Mouse (Mus musculus): ENCODE measurements around the gene Rpusd3. TPM values are rescaled to one million over a fixed set of nuclear protein-coding genes. Genes with fewer than 3 reads are reported as not detected.

Gene Rpusd3
- polyA plus RNA-seq, 1 experiment from 2014 or later: 24.3 TPM

GRCm38 (mm10) chr6:113377496-113378385, 41.4 kb downstream of the Rpusd3 start, which contains the start of the genes Tada3 and Arpc4:
Tada3 (minus strand) TSS chr6:113377883.
Arpc4 (plus strand) TSS chr6:113378115.
- Histone ChIP-seq H3K27me3 (replicated peaks) (no peaks in the 10 kb centered on the region), H3K36me3 (peaks cover 41% of the 10 kb centered on the region), H3K9ac (peak within 1 kb of the TSS; percentile 93), H3K4me3 (replicated peaks) (peak within 1 kb of the TSS; percentile 99), H3K27ac (peak within 1 kb of the TSS; percentile 96), H3K4me1 (replicated peaks) (peaks cover 14% of the 10 kb centered on the region), H3K9me3 (no peaks in the 10 kb centered on the region), H3K4me2 (replicated peaks) (peak within 1 kb of the TSS; percentile 71)
- under 1% methylated on average over 61 of the region's 61 CpGs for WGBS
- ATAC-seq: peak; percentile 96

- Histone ChIP-seq H3K27me3 (replicated peaks) (no peaks in the 10 kb centered on the region), H3K4me3 (replicated peaks) (peak overlapping the region; percentile 99), H3K9ac (peak overlapping the region; percentile 93), H3K36me3 (peaks cover 45% of the 10 kb centered on the region), H3K4me2 (replicated peaks) (peak overlapping the region; percentile 71), H3K4me1 (replicated peaks) (peaks cover 14% of the 10 kb centered on the region), H3K27ac (peak overlapping the region; percentile 96), H3K9me3 (no peaks in the 10 kb centered on the region)
- ATAC-seq: no peak
- 7% methylated on average over 7 of the region's 7 CpGs for WGBS
These were observed 42.0 kb downstream of the Rpusd3 start for GRCm38 (mm10) chr6:113377172-113377495.

- Histone ChIP-seq H3K4me1 (replicated peaks) (0 out of 2 replicates have a peak, but pooled peaks cover 3% of the 10 kb centered on the region), H3K27ac (no peak overlapping the region), H3K4me2 (replicated peaks) (no peak overlapping the region), H3K36me3 (peaks cover 46% of the 10 kb centered on the region), H3K27me3 (replicated peaks) (no peaks in the 10 kb centered on the region), H3K4me3 (replicated peaks) (no peak overlapping the region), H3K9me3 (no peaks in the 10 kb centered on the region), H3K9ac (no peak overlapping the region)
- ATAC-seq: no peak
- WGBS: 89% methylated on average over 4 of the region's 4 CpGs
These were observed 45.6 kb downstream of the Rpusd3 start for GRCm38 (mm10) chr6:113373491-113373890.

GRCm38 (mm10) chr6:113370194-113370929, 48.8 kb downstream of the Rpusd3 start:
- no peaks in the 10 kb centered on the region for H3K9me3 ChIP-seq
- H3K9ac ChIP-seq: no peak overlapping the region
- ATAC-seq: peak; percentile 76
- no peaks in the 10 kb centered on the region for H3K27me3 ChIP-seq (replicated peaks)
- no peaks in the 10 kb centered on the region for H3K4me1 ChIP-seq (replicated peaks)
- no peak overlapping the region for H3K27ac ChIP-seq
- peak overlapping the region; percentile 15; the same call in 1 of the 2 replicates for H3K4me2 ChIP-seq (replicated peaks)
- peaks cover 40% of the 10 kb centered on the region for H3K36me3 ChIP-seq
- 82% methylated on average over 20 of the region's 20 CpGs for WGBS
- no peak overlapping the region for H3K4me3 ChIP-seq (replicated peaks)

GRCm38 (mm10) chr6:113368577-113368976, 50.6 kb downstream of the Rpusd3 start:
- Histone ChIP-seq H3K27me3 (replicated peaks) (no peaks in the 10 kb centered on the region), H3K27ac (no peak overlapping the region), H3K9ac (no peak overlapping the region), H3K36me3 (peaks cover 29% of the 10 kb centered on the region), H3K4me2 (replicated peaks) (no peak overlapping the region), H3K9me3 (no peaks in the 10 kb centered on the region), H3K4me3 (replicated peaks) (no peak overlapping the region), H3K4me1 (replicated peaks) (no peaks in the 10 kb centered on the region)
- ATAC-seq: no peak
- WGBS: 85% methylated on average over 5 of the region's 5 CpGs

GRCm38 (mm10) chr6:113368124-113368523, 51.0 kb downstream of the Rpusd3 start:
- Histone ChIP-seq H3K36me3 (peaks cover 24% of the 10 kb centered on the region), H3K4me3 (replicated peaks) (no peak overlapping the region), H3K4me2 (replicated peaks) (no peak overlapping the region), H3K9me3 (no peaks in the 10 kb centered on the region), H3K27me3 (replicated peaks) (no peaks in the 10 kb centered on the region), H3K27ac (no peak overlapping the region), H3K9ac (no peak overlapping the region), H3K4me1 (replicated peaks) (no peaks in the 10 kb centered on the region)
- no peak for ATAC-seq
- 86% methylated on average over 7 of the region's 7 CpGs for WGBS

GRCm38 (mm10) chr6:113367574-113367973, 51.6 kb downstream of the Rpusd3 start:
- no peak for ATAC-seq
- Histone ChIP-seq H3K36me3 (peaks cover 22% of the 10 kb centered on the region), H3K9me3 (no peaks in the 10 kb centered on the region), H3K4me2 (replicated peaks) (no peak overlapping the region), H3K9ac (no peak overlapping the region), H3K4me1 (replicated peaks) (no peaks in the 10 kb centered on the region), H3K27me3 (replicated peaks) (no peaks in the 10 kb centered on the region), H3K27ac (no peak overlapping the region), H3K4me3 (replicated peaks) (no peak overlapping the region)
- 92% methylated on average over 1 of the region's 1 CpGs for WGBS

GRCm38 (mm10) chr6:113366639-113367038, 52.5 kb downstream of the Rpusd3 start:
- Histone ChIP-seq H3K4me1 (replicated peaks) (no peaks in the 10 kb centered on the region), H3K9me3 (no peaks in the 10 kb centered on the region), H3K9ac (no peak overlapping the region), H3K27me3 (replicated peaks) (no peaks in the 10 kb centered on the region), H3K4me3 (replicated peaks) (no peak overlapping the region), H3K4me2 (replicated peaks) (no peak overlapping the region), H3K36me3 (peaks cover 16% of the 10 kb centered on the region), H3K27ac (no peak overlapping the region)
- no peak for ATAC-seq
- 95% methylated on average over 6 of the region's 6 CpGs for WGBS

Other genes starting within 250 kb of the Rpusd3 start
- gene Lhfpl4, start 224.0 kb downstream of the Rpusd3 start, polyA plus RNA-seq (2015; fragmentation: Nextera tagmentation; extraction: Ambion mirVana): 1.7 and 2.3 TPM in 2 replicates
- gene Mtmr14, start 181.5 kb downstream of the Rpusd3 start, polyA plus RNA-seq (2015; fragmentation: Nextera tagmentation; extraction: Ambion mirVana): 31.9 and 32.2 TPM in 2 replicates
- 0.14 TPM in 1 of 2 replicates, not detected in the other for gene Cpne9, start 137.0 kb downstream of the Rpusd3 start, polyA plus RNA-seq (2015; fragmentation: Nextera tagmentation; extraction: Ambion mirVana)
- gene Brpf1, start 112.2 kb downstream of the Rpusd3 start, polyA plus RNA-seq (2015; fragmentation: Nextera tagmentation; extraction: Ambion mirVana): 13.6 and 15.3 TPM in 2 replicates
- gene Ogg1, start 92.4 kb downstream of the Rpusd3 start, polyA plus RNA-seq (2015; fragmentation: Nextera tagmentation; extraction: Ambion mirVana): 11.3 and 13.3 TPM in 2 replicates
- gene Camk1, start 75.4 kb downstream of the Rpusd3 start, polyA plus RNA-seq (2015; fragmentation: Nextera tagmentation; extraction: Ambion mirVana): 75.2 and 75.4 TPM in 2 replicates
- gene Tada3, start 41.5 kb downstream of the Rpusd3 start, polyA plus RNA-seq (2015; fragmentation: Nextera tagmentation; extraction: Ambion mirVana): 41.3 and 44.0 TPM in 2 replicates
- gene Arpc4, start 41.2 kb downstream of the Rpusd3 start, polyA plus RNA-seq (2015; fragmentation: Nextera tagmentation; extraction: Ambion mirVana): 414 and 427 TPM in 2 replicates
- gene Ttll3, start 30.1 kb downstream of the Rpusd3 start, polyA plus RNA-seq (2015; fragmentation: Nextera tagmentation; extraction: Ambion mirVana): 3.7 and 4.1 TPM in 2 replicates
- gene Cidec, start 16.4 kb upstream of the Rpusd3 start, polyA plus RNA-seq (2015; fragmentation: Nextera tagmentation; extraction: Ambion mirVana): 11.8 and 12.8 TPM in 2 replicates
- gene Jagn1, start 23.2 kb upstream of the Rpusd3 start, polyA plus RNA-seq (2015; fragmentation: Nextera tagmentation; extraction: Ambion mirVana): 83.8 and 87.7 TPM in 2 replicates
- 7.8 and 8.4 TPM in 2 replicates for gene Il17re, start 39.1 kb upstream of the Rpusd3 start, polyA plus RNA-seq (2015; fragmentation: Nextera tagmentation; extraction: Ambion mirVana)
- gene Il17rc, start 52.1 kb upstream of the Rpusd3 start, polyA plus RNA-seq (2015; fragmentation: Nextera tagmentation; extraction: Ambion mirVana): 26.6 and 27.2 TPM in 2 replicates
- 21.9 and 22.7 TPM in 2 replicates for gene Creld1, start 64.0 kb upstream of the Rpusd3 start, polyA plus RNA-seq (2015; fragmentation: Nextera tagmentation; extraction: Ambion mirVana)
- 0.43 and 0.45 TPM in 2 replicates for gene Prrt3, start 82.6 kb upstream of the Rpusd3 start, polyA plus RNA-seq (2015; fragmentation: Nextera tagmentation; extraction: Ambion mirVana)
- 84.2 and 88.3 TPM in 2 replicates for gene Emc3, start 112.3 kb upstream of the Rpusd3 start, polyA plus RNA-seq (2015; fragmentation: Nextera tagmentation; extraction: Ambion mirVana)
- gene Fancd2, start 112.3 kb upstream of the Rpusd3 start, polyA plus RNA-seq (2015; fragmentation: Nextera tagmentation; extraction: Ambion mirVana): 9.6 and 10.3 TPM in 2 replicates
- 0.13 TPM in 1 of 2 replicates, not detected in the other for gene Fancd2os, start 181.4 kb upstream of the Rpusd3 start, polyA plus RNA-seq (2015; fragmentation: Nextera tagmentation; extraction: Ambion mirVana)
- gene Brk1, start 185.4 kb upstream of the Rpusd3 start, polyA plus RNA-seq (2015; fragmentation: Nextera tagmentation; extraction: Ambion mirVana): 198 and 201 TPM in 2 replicates
- 33.3 and 37.5 TPM in 2 replicates for gene Vhl, start 204.6 kb upstream of the Rpusd3 start, polyA plus RNA-seq (2015; fragmentation: Nextera tagmentation; extraction: Ambion mirVana)
- gene Irak2, start 219.1 kb upstream of the Rpusd3 start, polyA plus RNA-seq (2015; fragmentation: Nextera tagmentation; extraction: Ambion mirVana): 11.0 and 13.9 TPM in 2 replicates

All from intestine, embryonic 15.5 days (tissue).